In the genomic region with DNA sequence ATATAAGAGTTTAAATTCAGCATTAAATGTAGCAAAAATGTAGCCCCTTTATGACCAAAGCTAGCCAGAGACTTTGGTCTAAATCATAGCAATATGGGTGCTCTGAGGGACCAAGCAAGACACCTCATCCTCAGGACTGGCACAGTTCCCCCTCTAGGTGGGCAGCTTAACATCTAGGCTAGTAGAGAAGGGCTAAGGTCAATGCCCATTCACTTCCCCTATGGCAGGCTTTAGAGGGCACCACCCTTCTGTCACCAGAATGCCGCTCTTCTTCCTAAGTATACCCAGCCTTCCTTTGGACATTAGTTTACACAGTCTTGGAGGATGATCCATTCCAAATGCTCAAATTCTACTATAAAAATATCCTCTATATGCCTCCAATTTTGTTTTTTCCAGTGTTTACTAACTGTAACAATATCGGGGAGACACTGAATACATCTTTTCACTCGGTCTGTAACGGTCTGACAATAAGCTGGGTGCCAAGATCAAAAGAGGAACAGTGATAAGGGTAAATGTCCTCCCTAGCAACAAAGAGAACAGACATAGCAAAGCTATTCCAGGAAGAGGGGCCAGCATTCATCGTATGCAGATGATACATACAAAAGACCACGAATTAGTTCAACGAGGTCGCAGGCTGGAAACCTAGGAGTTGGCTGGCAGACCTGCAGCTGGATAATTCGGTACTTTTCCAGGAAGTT, we compare ENCODE assay signal across 11 mouse cellular contexts. TPM values are rescaled to one million over a fixed set of nuclear protein-coding genes. Genes with fewer than 3 reads are reported as not detected.
DNase-seq lines count a peak whose midpoint lies in the region; ATAC-seq and TF ChIP-seq lines count a peak whose summit lies in the region.
"Had no signal": no experiment of that assay in that cellular context is flagged by ENCODE, and none has a peak within 500 bp of the region (broad histone marks: within the 10 kb centered on the region; RNA-seq: fewer than 3 reads in every experiment).

No protein-coding gene starts in this region.

- no peak for ATAC-seq in lung, embryonic 15.5 days (ENCODE audit: borderline replicate concordance, extremely low read depth, low FRiP score, low TSS enrichment)
- 0 out of 2 replicates have a peak, but pooled peaks have one; percentile 35 for ATAC-seq in erythroblast, adult 5-6 weeks (replicated peaks; ENCODE audit: low FRiP score, poor library complexity, severe bottlenecking)
- ATAC-seq in limb, embryonic 15.5 days (ENCODE audit: insufficient number of reproducible peaks, low FRiP score, low TSS enrichment, low read depth), result no peak
- ATAC-seq in cerebellum, adult (ENCODE audit: insufficient number of reproducible peaks, low FRiP score, low TSS enrichment), result no peak

- peak overlapping the region; percentile 21; the same call in 1 of the 2 replicates for H3K4me2 ChIP-seq in lung, embryonic 15.5 days
- no peak overlapping the region for H3K4me2 ChIP-seq in limb, embryonic 15.5 days
- H3K4me2 ChIP-seq: neural tube, embryonic 13.5 days had no signal

- no peaks in the 10 kb centered on the region for H3K4me1 ChIP-seq in lung, embryonic 15.5 days
- no peaks in the 10 kb centered on the region; the same call in 1 of the 2 replicates for H3K4me1 ChIP-seq in lung, adult 2 months (ENCODE audit: control insufficient read depth, insufficient read depth, low read length)
- H3K4me1 ChIP-seq in limb, embryonic 15.5 days, result peaks cover 3% of the 10 kb centered on the region; the same call in 1 of the 2 replicates
- H3K4me1 ChIP-seq in midbrain, embryonic 10.5 days, result 0 out of 2 replicates have a peak, but pooled peaks cover 5% of the 10 kb centered on the region
- H3K4me1 ChIP-seq: neural tube, embryonic 13.5 days had no signal

- no peak for DNase-seq in lung, adult 2 months
- DNase-seq in splenic B cell, adult 2 months (ENCODE audit: low read depth, low spot score), result peak; percentile 62
- no peak for DNase-seq in midbrain, embryonic 10.5 days (ENCODE audit: low spot score)
- no peak for DNase-seq in layer of hippocampus, adult 11-12 months (ENCODE audit: low spot score)
- DNase-seq: cerebellum, adult 9-11 months; gastrocnemius, postnatal 14 days had no signal

- H3K27me3 ChIP-seq in lung, embryonic 15.5 days, result no peaks in the 10 kb centered on the region
- no peaks in the 10 kb centered on the region for H3K27me3 ChIP-seq in limb, embryonic 15.5 days
- no peaks in the 10 kb centered on the region for H3K27me3 ChIP-seq in splenic B cell, adult 2 months (ENCODE audit: control insufficient read depth, insufficient read depth, low read length, poor library complexity, severe bottlenecking)
- no peaks in the 10 kb centered on the region for H3K27me3 ChIP-seq in midbrain, embryonic 10.5 days (ENCODE audit: low read depth, poor library complexity, severe bottlenecking)
- H3K27me3 ChIP-seq: neural tube, embryonic 13.5 days had no signal

- no peaks in the 10 kb centered on the region for H3K36me3 ChIP-seq in lung, embryonic 15.5 days
- no peaks in the 10 kb centered on the region for H3K36me3 ChIP-seq in limb, embryonic 15.5 days
- H3K36me3 ChIP-seq in splenic B cell, adult 2 months (ENCODE audit: control insufficient read depth, insufficient read depth, low read length, poor library complexity, severe bottlenecking), result no peaks in the 10 kb centered on the region
- no peaks in the 10 kb centered on the region for H3K36me3 ChIP-seq in midbrain, embryonic 10.5 days
- H3K36me3 ChIP-seq: neural tube, embryonic 13.5 days had no signal

- no peak for TF ChIP-seq POLR2A in lung, adult 2 months (IDR thresholded peaks at IDR 0.05; ENCODE audit: borderline replicate concordance, extremely low read depth, low read depth, low read length)

- no peak overlapping the region for H3K9ac ChIP-seq in lung, embryonic 15.5 days
- H3K9ac ChIP-seq in limb, embryonic 15.5 days, result no peak overlapping the region
- H3K9ac ChIP-seq: neural tube, embryonic 13.5 days had no signal

- WGBS in lung, embryonic 15.5 days, result 29% methylated on average over 9 of the region's 9 CpGs
- 16% methylated on average over 9 of the region's 9 CpGs for WGBS in lung, adult 2 months
- 69% methylated on average over 9 of the region's 9 CpGs for WGBS in limb, embryonic 15.5 days
- 77% methylated on average over 9 of the region's 9 CpGs for WGBS in midbrain, embryonic 10.5 days

- H3K4me3 ChIP-seq in lung, embryonic 15.5 days, result no peak overlapping the region
- H3K4me3 ChIP-seq in lung, adult 2 months (replicated peaks; ENCODE audit: extremely low read depth, low read depth, low read length), result no peak overlapping the region
- H3K4me3 ChIP-seq in limb, embryonic 15.5 days, result no peak overlapping the region
- H3K4me3 ChIP-seq in midbrain, embryonic 10.5 days, result no peak overlapping the region
- H3K4me3 ChIP-seq: neural tube, embryonic 13.5 days had no signal

- TF ChIP-seq CTCF in lung, adult 2 months (IDR thresholded peaks at IDR 0.05; ENCODE audit: insufficient read depth, low read length), result no peak

- H3K9me3 ChIP-seq in lung, embryonic 15.5 days, result no peaks in the 10 kb centered on the region
- no peaks in the 10 kb centered on the region for H3K9me3 ChIP-seq in limb, embryonic 15.5 days
- H3K9me3 ChIP-seq in midbrain, embryonic 10.5 days (replicated peaks), result no peaks in the 10 kb centered on the region
- H3K9me3 ChIP-seq: neural tube, embryonic 13.5 days had no signal

- no peak overlapping the region for H3K27ac ChIP-seq in lung, embryonic 15.5 days
- 0 out of 2 replicates have a peak overlapping the region, but pooled peaks have one; percentile 4 for H3K27ac ChIP-seq in limb, embryonic 15.5 days
- no peak overlapping the region for H3K27ac ChIP-seq in midbrain, embryonic 10.5 days (replicated peaks)
- H3K27ac ChIP-seq: neural tube, embryonic 13.5 days had no signal

RNA-seq across cellular contexts. Expression of gene S1pr1, which starts 41.8 kb away (rescaled TPM):
- polyA plus RNA-seq in lung, embryonic 15.5 days (2015; fragmentation: Nextera tagmentation; extraction: Ambion mirVana), result 32.0 and 34.2 TPM in 2 replicates
- 230 and 289 TPM in 2 replicates for polyA plus RNA-seq in lung, adult 2 months (2012; rRNA removed)
- 0.63 and 0.96 TPM in 2 replicates for total RNA-seq in erythroblast, adult 5-6 weeks (2015; ENCODE audit: low replicate concordance)
- total RNA-seq in erythroblast, adult 5-6 weeks (2017; ENCODE audit: low replicate concordance), result 0.42 and 1.6 TPM in 2 replicates
- 23.8 and 28.1 TPM in 2 replicates for polyA plus RNA-seq in limb, embryonic 15.5 days (2015; fragmentation: Nextera tagmentation; extraction: Ambion mirVana)
- 13.4 and 14.9 TPM in 2 replicates for polyA plus RNA-seq in midbrain, embryonic 10.5 days (2016; fragmentation: Nextera tagmentation; extraction: Ambion mirVana)
